Mouse (Mus musculus) thymus, postnatal 36 days (tissue): ENCODE data around the gene Prm2.

Source experiments
- DNase-seq, 2 experiments: peaks; one replicate each; pipeline ENCODE4 v3.0.0; 2022; ENCODE audit warnings: mixed read lengths in 2 of 2

Gene Prm2

DNA sequence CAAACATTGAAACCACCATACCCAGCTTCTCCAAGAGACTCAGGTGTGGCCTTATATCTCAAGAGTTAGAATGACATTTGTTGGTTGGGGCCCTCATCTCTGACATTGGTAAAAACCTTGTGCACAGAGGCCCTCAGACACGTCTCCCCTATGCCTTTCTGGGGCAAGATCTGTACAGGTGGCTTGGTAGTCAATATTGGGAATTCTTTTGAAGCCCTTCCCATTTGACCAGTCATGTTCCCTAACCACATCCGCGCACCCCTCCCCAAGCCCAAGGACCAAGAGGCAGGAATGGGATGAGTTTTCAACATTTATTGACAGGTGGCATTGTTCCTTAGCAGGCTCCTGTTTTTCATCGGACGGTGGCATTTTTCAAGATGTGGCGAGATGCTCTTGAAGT lies at the start of gene Prm2:
Prm2 (minus strand) TSS at position 101 of the 400 bp plus-strand sequence.
- no peak for DNase-seq

DNA sequence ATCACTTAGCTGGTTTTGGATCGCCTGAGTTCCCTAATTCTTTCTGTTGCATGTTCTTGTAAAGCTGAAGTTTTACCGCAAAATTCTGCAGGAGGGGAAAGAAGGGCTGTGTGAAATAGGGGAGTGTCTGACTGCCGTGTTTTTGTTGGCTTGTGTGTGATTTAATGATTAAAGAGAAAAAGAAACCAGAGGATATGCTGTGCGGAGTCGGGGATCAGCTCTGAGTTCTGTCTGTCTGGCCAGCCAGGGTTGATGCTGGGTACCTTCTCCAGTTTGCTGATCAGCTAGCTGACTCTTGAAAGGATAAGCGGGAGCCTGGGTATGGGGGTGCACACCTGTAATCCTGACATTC lies 48.4 kb upstream of the Prm2 start:
- DNase-seq = no peak

DNA sequence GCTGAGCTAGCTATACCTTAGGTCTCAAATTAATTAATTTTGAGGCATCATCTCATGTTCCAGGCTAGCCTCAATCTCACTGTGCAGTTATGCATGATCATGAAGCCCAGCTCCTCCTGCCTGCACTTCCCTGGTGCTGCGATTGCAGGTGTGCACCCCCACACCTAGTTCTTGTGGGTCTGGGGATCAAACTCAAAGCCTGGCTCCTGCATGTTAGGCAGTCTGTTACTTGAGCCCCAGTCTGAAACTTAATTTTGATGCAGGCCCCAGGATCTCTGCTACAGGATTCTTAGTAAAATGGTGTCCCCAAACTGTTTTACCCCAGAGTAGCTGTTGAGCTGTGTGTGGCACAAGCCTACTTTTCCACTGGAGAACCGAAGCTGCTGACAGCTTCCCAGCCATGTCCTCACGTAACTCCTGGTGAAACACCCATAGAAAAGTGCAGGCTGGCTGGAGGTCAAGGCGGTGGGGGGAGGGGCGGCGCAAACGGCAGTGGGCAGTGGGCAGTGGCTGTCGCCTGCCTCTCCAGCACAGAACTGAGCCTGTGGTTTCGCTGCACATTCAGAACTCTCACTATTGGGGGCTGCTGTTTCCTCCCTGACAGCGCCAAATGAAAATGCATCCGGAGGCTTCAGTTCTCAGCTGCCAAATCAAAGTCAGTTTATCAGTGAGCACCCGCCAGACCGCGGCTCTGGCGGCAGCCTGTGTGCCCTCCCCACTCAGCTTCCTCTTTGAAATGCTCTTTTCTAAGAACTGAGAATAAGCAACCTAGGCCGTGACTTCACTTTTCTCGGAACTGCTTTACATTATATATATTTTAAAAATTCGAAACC lies 47.8 kb upstream of the Prm2 start:
- DNase-seq = peak; percentile 76 to 87

DNA sequence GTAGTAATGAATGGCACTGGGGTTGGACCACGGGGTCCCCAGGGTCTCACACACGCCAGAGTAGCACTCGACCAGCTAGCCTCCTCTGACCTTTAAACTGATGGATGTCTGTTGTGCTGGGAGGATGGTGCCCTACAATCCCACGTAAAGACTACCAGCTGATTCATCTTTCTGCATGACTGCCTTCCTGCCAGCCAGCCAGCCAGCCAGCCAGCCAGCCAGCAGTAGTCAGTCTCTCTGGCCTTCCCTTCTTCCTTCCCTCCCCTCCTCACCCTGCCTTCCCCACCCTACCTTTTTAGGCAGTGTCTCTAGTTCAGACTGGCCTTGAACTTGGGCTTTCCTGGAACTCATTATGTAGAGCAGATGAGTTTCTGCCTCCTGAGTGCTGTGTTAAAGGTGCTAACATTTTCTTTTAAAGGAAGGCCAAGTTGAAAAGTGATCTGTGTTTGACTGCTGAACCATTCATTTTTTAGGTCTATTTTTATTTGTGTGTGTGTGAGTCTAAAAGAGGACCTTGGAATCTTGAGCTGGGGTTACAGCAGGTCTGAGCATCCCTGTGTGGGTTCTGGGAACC lies 46.4 kb upstream of the Prm2 start:
- DNase-seq = no peak

DNA sequence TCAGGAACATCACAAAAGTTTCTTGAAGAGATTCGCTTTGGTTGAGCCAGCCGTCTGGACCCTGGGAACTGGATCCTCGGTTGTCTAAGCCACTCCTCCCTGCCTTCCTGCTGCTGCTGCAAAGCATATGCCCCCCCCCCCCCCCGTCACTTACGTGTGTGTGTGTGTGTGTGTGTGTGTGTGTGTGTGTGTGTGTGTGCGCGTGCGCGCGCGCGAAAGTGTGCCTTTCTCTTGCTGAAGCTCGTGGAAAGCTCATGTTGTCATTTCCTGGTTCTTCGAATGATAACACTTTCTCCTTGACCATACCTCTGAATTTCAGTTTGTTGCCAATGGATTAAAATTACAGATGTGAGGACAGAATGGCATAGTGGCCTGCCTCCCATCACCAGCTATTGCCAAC lies 44.1 kb upstream of the Prm2 start:
- no peak for DNase-seq

DNA sequence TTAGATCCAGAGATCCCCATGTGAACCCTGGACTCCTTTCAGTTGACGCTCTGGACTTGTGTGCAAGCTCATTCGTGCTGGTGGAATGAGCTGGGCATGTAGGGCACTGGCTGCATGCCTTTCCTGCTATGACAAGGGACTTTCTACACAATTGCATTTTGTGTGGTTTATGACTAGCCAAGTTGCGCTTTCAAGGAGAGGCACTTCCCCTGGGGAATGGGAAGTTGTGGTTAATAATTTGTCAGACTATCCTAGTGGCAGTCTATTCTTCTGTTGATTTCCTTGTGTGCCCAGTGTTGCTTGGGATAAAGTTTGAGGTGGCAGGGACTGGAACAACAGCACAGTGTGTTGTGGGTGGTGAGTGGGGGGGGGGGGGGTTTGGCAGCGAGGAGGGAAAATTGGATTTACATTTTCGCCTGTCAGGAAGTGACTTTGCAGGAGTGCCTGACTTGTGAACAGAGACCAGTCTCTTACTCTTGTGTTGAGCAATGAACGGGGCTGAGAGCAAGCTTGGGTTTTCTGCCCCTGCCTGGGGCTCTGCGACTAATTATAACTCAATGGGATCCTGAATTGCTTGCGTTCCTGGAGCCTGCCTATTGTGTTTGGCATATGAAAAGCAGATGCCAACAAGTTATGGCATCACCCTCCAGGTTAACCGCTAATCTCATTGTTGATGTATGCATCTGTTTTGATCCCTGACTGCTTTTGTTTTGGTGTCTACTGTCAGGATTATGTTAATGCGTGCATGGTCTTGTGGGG lies 42.7 kb upstream of the Prm2 start:
- no peak for DNase-seq

DNA sequence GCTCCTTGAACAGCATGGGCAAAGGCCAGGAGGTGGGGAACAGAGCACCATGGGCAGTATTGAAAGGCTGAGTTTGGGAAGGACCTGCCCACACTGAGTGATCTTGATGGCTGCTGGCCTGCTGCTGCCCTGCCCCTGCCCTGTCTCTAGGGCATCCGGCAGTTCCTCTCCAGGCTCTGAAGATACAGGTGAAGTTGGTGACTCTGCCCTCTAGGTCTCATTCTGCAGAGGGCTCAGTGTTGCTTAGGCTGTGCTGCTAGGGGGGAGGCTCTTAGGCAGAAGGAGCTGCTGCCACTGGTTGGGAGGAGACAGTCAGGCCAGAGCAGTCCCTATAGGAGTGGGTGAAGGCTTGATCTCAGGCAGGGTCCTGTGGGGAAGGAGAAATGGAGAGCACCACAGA lies 42.0 kb upstream of the Prm2 start:
- DNase-seq = peak; percentile 67 to 79

DNA sequence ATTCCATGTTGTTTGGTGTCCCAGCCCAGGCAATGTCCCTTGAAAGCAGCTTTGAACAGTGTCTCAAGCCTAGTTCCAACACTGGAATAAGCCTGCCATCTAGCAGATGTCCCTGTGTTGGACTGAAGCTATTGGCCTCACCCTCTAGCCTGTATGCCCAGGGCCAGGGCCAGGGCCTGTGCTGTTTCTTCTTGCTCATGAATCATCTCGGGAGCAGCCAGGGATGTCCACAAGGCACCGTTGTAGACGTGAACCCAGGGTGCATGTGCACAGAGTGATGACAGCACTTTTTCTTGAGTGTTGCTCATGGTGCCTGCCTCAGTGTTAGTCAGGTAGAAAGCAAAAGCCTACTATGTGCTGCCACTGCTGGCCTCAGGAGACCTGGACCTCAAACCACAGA lies 41.3 kb upstream of the Prm2 start:
- DNase-seq = no peak

DNA sequence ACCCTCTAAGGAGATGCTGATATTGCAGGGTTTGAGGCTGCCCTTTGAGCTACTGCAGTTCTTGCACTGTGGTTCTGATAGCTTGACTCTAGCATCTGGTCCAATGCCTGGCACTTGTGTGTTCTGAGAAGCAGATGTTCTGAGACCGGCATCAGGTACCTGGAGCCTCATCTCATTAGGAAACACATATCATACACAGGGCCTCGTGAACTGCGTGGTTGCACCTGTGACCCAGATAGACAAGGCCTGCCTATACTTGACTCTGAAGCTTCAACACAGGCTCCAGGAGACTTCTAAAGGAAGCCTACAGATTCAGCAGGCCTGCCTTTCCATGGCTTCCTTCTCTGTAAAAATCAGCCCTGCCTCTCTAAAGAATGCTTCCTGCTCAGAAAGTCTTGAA lies 40.5 kb upstream of the Prm2 start:
- DNase-seq = peak; percentile 66 to 81

DNA sequence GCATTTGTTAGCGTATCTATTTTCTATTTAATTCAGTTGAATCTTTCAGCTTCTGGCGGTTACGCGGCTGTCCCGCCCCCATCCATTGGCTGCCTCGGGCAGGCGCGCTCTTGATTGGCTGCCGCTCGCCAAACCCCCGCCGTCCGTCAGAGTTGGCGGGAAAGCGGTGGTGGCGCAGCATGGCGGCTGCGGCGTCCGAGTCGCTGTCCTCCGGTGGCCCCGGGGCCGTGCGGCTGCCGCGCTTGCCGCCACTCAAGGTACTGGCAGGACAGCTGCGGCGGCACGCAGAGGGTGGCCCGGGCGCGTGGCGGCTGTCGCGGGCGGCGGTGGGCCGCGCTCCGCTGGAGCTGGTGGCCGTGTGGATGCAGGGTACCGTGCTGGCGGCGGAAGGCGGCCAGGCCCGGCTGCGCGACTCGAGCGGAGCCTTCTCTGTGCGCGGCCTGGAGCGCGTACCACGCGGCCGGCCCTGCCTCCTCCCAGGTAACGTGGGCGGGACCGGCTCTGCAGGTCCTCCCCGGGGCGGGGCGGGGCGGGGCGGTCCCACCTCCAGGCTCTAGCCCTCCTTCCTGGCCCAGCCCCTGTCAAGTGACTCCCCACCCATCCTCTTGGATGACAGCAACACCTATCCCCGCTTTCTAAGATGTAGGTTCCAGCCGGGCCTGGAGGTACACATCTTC lies 39.1 kb upstream of the Prm2 start, which contains the start of gene Rmi2:
Rmi2 (plus strand) TSS at position 149 of the 677 bp plus-strand sequence.
- peak; percentile 90 to 93 for DNase-seq

DNA sequence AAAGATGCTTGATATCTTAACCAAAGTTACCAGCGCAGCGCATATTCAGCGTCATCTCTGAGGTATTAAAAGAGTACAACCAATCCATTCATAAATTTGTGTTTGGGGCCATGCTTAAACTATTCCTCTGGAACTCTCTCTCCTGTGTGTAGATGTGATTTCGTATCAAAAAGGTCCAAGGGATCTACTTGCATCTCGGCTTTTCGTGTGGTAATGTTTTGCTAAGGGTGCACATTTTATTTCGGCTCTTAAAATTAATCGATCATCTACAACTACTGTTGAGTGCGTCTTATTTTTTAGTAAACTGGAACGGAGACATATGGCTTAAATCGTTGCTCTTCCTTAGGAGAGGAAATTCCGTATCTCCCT lies 38.6 kb upstream of the Prm2 start:
- no peak for DNase-seq

DNA sequence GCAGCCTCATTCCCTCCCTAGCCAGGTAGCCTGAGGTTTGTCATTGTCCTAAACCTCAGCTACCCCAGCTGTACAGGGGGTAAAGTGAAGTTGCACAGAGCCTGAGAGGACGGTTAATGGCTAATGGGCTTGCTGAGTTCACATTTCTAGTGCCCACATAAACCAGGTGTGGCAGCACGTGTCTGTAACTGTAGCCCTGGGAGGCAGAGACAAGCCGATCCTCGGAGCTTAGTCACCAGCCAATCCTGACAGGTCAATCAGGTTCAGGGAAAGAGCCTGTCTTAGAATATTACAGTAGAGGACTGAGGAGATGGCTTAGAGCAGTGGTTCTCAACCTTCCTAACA lies 32.5 kb upstream of the Prm2 start:
- peak in 1 of 2 experiments; percentile 48 for DNase-seq

DNA sequence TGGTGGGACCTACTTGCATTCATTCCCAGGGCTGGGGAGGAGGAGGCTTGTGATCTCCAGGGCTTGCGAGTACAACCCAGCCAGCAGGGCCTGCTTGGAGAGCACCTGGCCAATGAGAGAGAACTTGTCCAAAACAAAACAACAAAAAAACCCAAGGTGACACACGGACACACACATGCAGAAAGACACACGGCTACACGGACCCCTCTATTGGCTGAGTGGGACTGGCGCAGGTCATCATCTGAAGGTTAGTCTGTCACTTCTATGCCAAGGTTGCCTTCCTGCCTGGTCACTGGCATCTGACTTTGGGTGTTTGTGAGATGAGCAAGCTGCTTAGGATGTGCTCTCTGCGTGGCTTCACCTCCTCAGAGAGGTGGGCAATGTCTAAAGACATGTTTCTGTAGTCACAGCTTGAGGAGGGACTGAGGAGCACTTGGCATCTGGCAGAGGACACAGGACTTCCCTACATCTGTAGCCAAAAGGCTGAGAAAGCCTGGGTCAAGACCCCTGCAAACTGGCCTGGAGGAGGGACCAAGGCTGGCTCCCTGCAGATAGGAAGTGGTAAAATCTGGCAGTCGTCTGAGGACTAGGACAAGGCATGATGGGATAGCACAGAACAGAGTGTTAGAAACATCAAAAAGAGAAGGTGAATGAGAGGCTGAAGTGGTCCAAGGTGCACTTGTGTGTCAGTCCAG lies 32.0 kb upstream of the Prm2 start:
- DNase-seq = peak; percentile 52 to 54

DNA sequence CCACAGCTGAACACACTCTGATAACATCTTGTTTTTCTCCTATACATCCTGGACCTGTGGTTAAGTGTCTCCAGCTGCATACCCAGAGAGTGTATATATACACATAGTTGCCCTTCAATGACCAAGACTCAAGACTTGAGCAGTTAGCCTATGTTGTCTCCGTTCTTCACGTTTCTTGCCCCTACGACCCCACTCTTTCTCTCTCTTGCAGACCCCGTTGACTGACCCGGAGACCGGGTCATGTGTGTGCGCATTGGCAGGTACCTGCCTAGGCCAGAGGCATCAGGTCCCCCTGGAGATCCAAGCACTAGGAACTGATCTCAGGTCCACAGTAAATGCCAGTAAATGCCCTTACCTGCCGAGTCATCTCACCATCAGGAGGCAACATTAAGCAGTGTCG lies 31.3 kb upstream of the Prm2 start:
- peak; percentile 52 to 56 for DNase-seq

DNA sequence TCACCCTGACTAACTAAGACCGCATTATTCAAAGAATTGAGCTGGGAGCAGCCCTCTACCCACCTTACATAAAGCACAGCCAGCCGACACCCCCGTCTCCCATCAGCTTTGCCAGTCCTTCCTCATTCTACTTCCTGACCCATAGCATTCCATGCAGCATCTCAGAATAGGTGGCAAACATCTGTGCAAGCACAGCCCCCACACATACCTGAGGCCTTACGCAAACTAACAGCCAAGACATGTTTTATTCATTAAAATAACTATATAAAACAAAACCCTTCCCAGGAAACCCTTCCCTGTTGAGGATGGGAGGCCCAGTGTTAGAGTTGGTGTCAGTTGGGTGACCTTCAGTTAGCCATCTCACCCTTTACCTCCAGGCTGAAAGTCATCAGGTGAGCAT lies 29.9 kb upstream of the Prm2 start:
- DNase-seq = no peak

DNA sequence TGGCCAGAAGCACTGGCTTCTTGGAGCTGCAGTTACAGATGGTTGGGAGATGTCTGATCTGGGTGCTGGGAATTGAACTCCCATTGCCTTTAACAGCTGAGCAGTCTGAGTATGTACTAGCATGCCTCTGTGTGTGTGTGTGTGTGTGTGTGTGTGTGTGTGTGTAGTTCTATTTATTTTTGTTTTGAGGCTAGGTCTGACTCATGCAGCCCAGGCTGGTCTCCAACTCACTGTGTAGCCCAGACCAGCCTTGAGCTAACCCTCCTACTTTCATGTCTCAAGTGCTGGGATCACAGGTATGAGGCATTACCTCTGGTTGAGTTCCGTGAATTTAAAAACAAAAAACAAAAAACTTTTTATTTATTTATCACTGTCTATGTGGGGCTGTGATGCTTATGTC lies 28.6 kb upstream of the Prm2 start:
- no peak for DNase-seq

DNA sequence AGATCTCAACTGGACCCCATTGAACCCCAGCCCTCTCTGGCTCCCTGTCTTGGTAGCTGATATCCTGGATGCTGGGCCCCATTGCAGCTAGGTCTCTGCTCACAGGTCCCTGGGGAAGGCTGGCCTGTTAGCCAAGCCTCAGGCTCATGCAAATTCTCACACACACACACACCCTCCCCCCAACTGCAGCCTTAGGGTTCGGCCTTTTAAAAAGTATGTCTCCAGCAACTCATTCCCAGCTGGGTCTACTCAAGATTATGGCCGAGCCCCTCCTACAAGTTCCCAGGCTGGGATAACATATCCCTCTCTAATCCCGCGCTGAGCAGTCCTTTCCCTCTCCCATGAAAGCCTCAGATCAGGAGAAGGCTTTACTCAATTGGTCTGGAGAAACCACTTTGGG lies 25.5 kb upstream of the Prm2 start:
- no peak for DNase-seq

DNA sequence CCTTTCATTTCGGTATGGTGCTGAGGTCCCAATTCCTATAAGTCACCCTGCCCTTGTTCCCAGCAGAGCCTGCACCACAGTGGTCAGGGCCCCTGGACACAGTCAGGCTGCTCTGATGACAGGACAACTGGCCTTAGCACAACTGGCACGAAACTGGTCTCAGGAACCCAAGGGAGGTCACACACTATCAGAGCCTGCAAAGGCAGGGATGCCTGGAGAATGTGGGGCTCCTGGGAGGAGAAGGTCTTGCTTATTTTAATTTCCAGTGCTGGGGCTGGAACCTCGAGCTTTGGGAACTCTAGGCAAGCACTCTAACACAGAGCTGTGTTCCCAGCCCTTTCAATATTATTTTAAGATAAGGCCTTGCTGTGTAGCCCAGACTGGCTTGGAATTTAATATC lies 24.0 kb upstream of the Prm2 start:
- DNase-seq = no peak

DNA sequence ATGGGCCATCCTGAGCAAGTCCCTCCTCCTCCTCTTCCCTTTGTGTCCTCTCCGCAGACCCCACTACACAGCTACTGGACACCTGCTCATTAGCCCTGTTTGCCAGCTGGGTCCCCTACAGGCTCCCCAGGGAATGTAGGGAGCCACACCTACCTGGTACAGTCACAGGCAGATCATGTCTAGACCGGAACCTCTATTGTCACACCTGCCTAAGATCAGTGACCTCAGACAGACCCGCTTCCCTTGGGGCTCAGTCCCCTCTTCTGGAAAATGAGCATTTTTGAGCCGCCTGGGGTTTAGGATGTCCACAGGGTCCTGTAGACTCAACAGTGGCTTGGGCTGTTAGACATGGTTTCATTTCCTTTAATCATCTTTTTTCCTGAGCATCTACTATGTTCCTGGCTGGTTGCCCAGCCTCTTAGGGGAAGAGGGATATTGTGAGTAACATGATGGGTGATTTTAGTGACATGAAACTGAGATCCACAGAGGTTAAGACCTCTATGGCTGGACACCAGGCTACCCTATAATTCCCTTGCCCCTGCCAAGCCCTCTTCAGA lies 22.7 kb upstream of the Prm2 start:
- no peak for DNase-seq

DNA sequence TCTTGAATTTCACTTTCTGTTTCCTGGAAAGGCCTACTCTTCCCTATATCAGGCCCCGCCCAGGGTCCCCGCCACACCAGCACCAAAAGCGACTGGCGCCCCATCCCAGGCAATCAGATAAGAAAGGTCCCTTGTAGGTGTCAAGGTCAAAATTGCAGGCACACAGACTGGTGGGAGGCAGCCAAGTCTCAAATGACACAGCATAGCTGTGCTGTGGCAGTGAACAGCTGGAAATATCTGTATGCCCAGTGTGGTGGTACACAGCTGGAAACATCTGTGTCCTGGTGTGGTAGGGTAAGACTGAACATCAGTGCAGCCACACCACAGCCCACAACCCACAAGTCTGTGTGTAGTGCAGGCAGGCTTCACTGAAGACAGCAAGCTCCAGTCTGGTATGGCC lies 18.9 kb upstream of the Prm2 start:
- no peak for DNase-seq

DNA sequence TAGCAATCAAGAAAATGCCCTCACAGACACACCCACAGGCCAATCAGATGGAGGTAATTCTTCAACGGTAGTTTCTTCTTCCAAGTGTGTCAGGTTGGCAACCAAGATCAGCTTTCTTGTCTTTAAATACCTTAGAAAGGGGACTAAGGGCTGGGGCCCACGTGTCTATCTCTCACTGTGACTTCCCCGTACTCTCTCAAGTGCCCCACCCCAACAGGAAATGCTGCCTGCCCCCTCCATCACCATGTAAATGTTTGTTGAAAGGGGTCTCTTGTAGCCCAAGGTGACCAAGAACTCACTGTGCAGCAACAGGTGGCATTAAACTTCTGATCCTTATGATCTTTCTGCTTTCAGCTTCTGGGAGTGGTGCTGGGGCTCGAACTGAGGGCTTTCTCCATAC lies 17.8 kb upstream of the Prm2 start:
- DNase-seq = peak in 1 of 2 experiments; percentile 47

DNA sequence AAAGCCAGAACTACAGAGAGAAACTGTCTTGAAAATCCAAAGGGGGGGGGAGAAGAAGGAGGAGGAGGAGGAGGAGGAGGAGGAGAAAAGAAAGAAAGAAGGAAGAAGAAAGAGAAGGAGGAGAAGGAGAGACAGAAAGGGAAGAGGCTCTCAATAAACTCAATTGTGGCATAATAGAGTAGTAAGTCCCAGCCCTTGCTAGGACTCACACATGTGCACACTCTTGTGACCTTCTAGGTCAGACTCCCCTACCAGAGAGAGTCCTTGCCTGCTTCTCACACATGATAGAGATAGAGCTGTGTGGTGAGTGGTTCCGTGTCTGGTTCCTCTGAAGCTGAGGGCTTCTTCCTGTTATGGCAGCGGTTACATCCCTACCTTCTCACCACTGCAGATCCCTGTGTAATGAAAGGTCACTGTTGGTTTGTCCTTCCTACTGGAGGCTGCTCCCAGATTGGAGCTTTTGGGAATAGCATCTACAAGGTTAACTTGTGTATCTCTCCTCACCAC lies 17.0 kb upstream of the Prm2 start, which contains the start of gene Gm11172:
Gm11172 (plus strand) TSS at position 51 of the 507 bp plus-strand sequence.
- no peak for DNase-seq
